Mouse (Mus musculus) CH12.LX (cell line): Measurements from ENCODE around the gene Shmt1. TPM values are rescaled to one million over a fixed set of nuclear protein-coding genes. Genes with fewer than 3 reads are reported as not detected.

Experiments used
- DNase-seq: peaks from one replicate; pipeline ENCODE4 v3.0.0-alpha.2; 2013; ENCODE audit errors: extremely low read depth
- H3K27ac ChIP-seq: 2 replicates; pipeline ENCODE4 v1.5.1; 2012; ENCODE audit warnings: low read depth, mild to moderate bottlenecking, control low read depth, moderate library complexity; ENCODE audit not compliant: insufficient read depth
- H3K27me3 ChIP-seq: replicated peaks from 2 replicates; pipeline ENCODE3; 2012; ENCODE audit warnings: inconsistent platforms
- H3K36me3 ChIP-seq, 2 experiments: replicated peaks in 1 of 2; 2 replicates each; pipeline versions ENCODE3 to v1.6.1; 2012; ENCODE audit warnings: inconsistent platforms in 1 of 2, low read length in 1 of 2, mild to moderate bottlenecking in 1 of 2, mixed read lengths in 1 of 2, moderate library complexity in 1 of 2; ENCODE audit not compliant: control insufficient read depth in 1 of 2, insufficient read depth in 1 of 2
- H3K4me1 ChIP-seq, 2 experiments: 2 replicates each; pipeline ENCODE4 v1.6.1; 2012; ENCODE audit warnings: inconsistent platforms in 1 of 2, moderate library complexity in 1 of 2; ENCODE audit not compliant: insufficient read depth in 2 of 2, control insufficient read depth in 1 of 2
- H3K4me2 ChIP-seq: 2 replicates; pipeline ENCODE4 v1.6.1; 2012; ENCODE audit warnings: low read depth, mild to moderate bottlenecking, control low read depth; ENCODE audit not compliant: poor library complexity, insufficient read depth, severe bottlenecking
- H3K4me3 ChIP-seq, 3 experiments: fragments of 150-350 bp in 1 of 3; sonication (generic) in 1 of 3; replicated peaks in 1 of 3; 2 replicates each; pipeline versions ENCODE3 to v1.5.1; 2011 to 2012; ENCODE audit warnings: low read depth in 2 of 3, low read length in 2 of 3, mild to moderate bottlenecking in 2 of 3, moderate library complexity in 2 of 3, control low read depth in 1 of 3, improper control_type of control experiment in 1 of 3, inconsistent platforms in 1 of 3, mixed read lengths in 1 of 3; ENCODE audit not compliant: poor library complexity in 1 of 3
- H3K79me2 ChIP-seq: replicated peaks from 2 replicates; pipeline ENCODE4 v1.6.1; 2012; ENCODE audit warnings: mild to moderate bottlenecking, moderate library complexity; ENCODE audit not compliant: control insufficient read depth, poor library complexity, insufficient read depth, severe bottlenecking; ENCODE audit errors: extremely low read depth
- H3K9ac ChIP-seq: 2 replicates; pipeline ENCODE4 v1.6.1; 2012; ENCODE audit warnings: low read depth, mild to moderate bottlenecking, control low read depth, moderate library complexity; ENCODE audit not compliant: insufficient read depth
- H3K9me3 ChIP-seq: replicated peaks from 2 replicates; pipeline ENCODE3; 2012; ENCODE audit warnings: low read length, inconsistent platforms, mixed read lengths
- BHLHE40 ChIP-seq: IDR thresholded peaks from 2 replicates; pipeline ENCODE4 v1.6.1; 2011; ENCODE audit warnings: mild to moderate bottlenecking, low read depth, low read length, improper control_type of control experiment
- CHD1 ChIP-seq: IDR thresholded peaks from 2 replicates; pipeline ENCODE4 v1.6.1; 2012; ENCODE audit warnings: low read depth, low read length, improper control_type of control experiment, inconsistent platforms
- CTCF ChIP-seq, 2 experiments: IDR thresholded peaks in 1 of 2; conservative IDR thresholded peaks in 1 of 2; 2 replicates each; pipeline ENCODE4 v1.5.1; 2011 to 2012; ENCODE audit warnings: low read depth in 2 of 2, low read length in 2 of 2, improper control_type of control experiment in 1 of 2, inconsistent platforms in 1 of 2, mild to moderate bottlenecking in 1 of 2, moderate library complexity in 1 of 2
- ELF1 ChIP-seq: IDR thresholded peaks from 2 replicates; pipeline ENCODE4 v1.6.1; 2014; ENCODE audit warnings: low read depth, mild to moderate bottlenecking, inconsistent platforms, low read length, improper control_type of control experiment
- EP300 ChIP-seq: IDR thresholded peaks from 2 replicates; pipeline ENCODE4 v1.6.1; 2011; ENCODE audit warnings: low read length, improper control_type of control experiment
- ETS1 ChIP-seq: conservative IDR thresholded peaks from 2 replicates; pipeline ENCODE4 v1.6.1; 2012; ENCODE audit warnings: low read depth, mild to moderate bottlenecking, inconsistent platforms, low read length, improper control_type of control experiment, moderate library complexity
- GABPA ChIP-seq: IDR thresholded peaks from 2 replicates; pipeline ENCODE4 v1.6.1; 2012; ENCODE audit warnings: low read depth, low read length, improper control_type of control experiment, inconsistent platforms; ENCODE audit not compliant: insufficient replicate concordance
- HCFC1 ChIP-seq: IDR thresholded peaks from 2 replicates; pipeline ENCODE4 v1.6.1; 2012; ENCODE audit warnings: low read depth, mild to moderate bottlenecking, inconsistent platforms, low read length, improper control_type of control experiment
- IRF4 ChIP-seq: IDR thresholded peaks from 2 replicates; pipeline ENCODE4 v1.6.1; 2014; ENCODE audit warnings: low read depth, mild to moderate bottlenecking, inconsistent platforms, low read length, improper control_type of control experiment
- JUN ChIP-seq: IDR thresholded peaks from 2 replicates; pipeline ENCODE4 v1.6.1; 2011; ENCODE audit warnings: low read depth, mild to moderate bottlenecking, low read length, improper control_type of control experiment, moderate library complexity; ENCODE audit not compliant: insufficient read depth
- JUND ChIP-seq: conservative IDR thresholded peaks from 2 replicates; pipeline ENCODE4 v1.6.1; 2011; ENCODE audit warnings: low read depth, low read length, improper control_type of control experiment
- MAX ChIP-seq: IDR thresholded peaks from 2 replicates; pipeline ENCODE4 v1.6.1; 2011; ENCODE audit warnings: low read length, improper control_type of control experiment
- MAZ ChIP-seq: IDR thresholded peaks from 2 replicates; pipeline ENCODE4 v1.6.1; 2012; ENCODE audit warnings: low read depth, mild to moderate bottlenecking, inconsistent platforms, low read length, improper control_type of control experiment, moderate library complexity
- MEF2A ChIP-seq: IDR thresholded peaks from 2 replicates; pipeline ENCODE4 v1.6.1; 2014; ENCODE audit warnings: low read depth, mild to moderate bottlenecking, inconsistent platforms, low read length, improper control_type of control experiment, borderline replicate concordance
- MXI1 ChIP-seq: IDR thresholded peaks from 2 replicates; pipeline ENCODE4 v1.6.1; 2011; ENCODE audit warnings: mild to moderate bottlenecking, low read depth, low read length, improper control_type of control experiment
- MYC ChIP-seq: IDR thresholded peaks from 2 replicates; pipeline ENCODE4 v1.6.1; 2011; ENCODE audit warnings: low read depth, mild to moderate bottlenecking, improper control_type of control experiment, low read length
- NELFE ChIP-seq: IDR thresholded peaks from 2 replicates; pipeline ENCODE4 v1.6.1; 2011; ENCODE audit warnings: low read depth, low read length, improper control_type of control experiment
- PAX5 ChIP-seq: IDR thresholded peaks from 2 replicates; pipeline ENCODE4 v1.6.1; 2012; ENCODE audit warnings: low read length, inconsistent platforms, mixed read lengths
- RAD21 ChIP-seq: IDR thresholded peaks from 2 replicates; pipeline ENCODE4 v1.6.1; 2011; ENCODE audit warnings: low read depth, mild to moderate bottlenecking, low read length, improper control_type of control experiment, moderate library complexity
- RCOR1 ChIP-seq: conservative IDR thresholded peaks from 2 replicates; pipeline ENCODE4 v1.6.1; 2012; ENCODE audit warnings: low read depth, mild to moderate bottlenecking, inconsistent platforms, low read length, improper control_type of control experiment
- SIN3A ChIP-seq: IDR thresholded peaks from 2 replicates; pipeline ENCODE4 v1.6.1; 2012; ENCODE audit warnings: low read length, improper control_type of control experiment, inconsistent platforms
- ZKSCAN1 ChIP-seq: IDR thresholded peaks from 2 replicates; pipeline ENCODE4 v1.6.1; 2012; ENCODE audit warnings: low read depth, inconsistent platforms, low read length, improper control_type of control experiment, borderline replicate concordance
- dilution Hi-C: fragments of 300-500 bp; cut with MboI; formaldehyde crosslinking; loops from 2 replicates; pipeline ENCODE4 v1.14.3; 2020; ENCODE audit warnings: low sequenced_read_pairs; ENCODE audit not compliant: extremely low pct_unique_long_range_greater_than_20kb, extremely low pct_ligation_motif_present
- in situ Hi-C: fragments of 300-500 bp; cut with MboI; formaldehyde crosslinking; loops from 3 replicates; pipeline ENCODE4 v1.14.3; 2019; ENCODE audit warnings: low sequenced_read_pairs, low pct_ligation_motif_present, low pct_unique_long_range_greater_than_20kb, mixed read lengths
- polyA plus RNA-seq: library from polyadenylated mRNA; unstranded; fragments of >175 nt; gene quantifications from 2 replicates; pipeline ENCODE4 v1.2.1, GENCODE M21; 2012; ENCODE audit warnings: low read depth; ENCODE audit not compliant: insufficient read length
- total RNA-seq, 2 experiments: library from RNA; depleted of rRNA; stranded (reverse); fragments of 300-350 nt in 1 of 2; fragments of >200 nt in 1 of 2; gene quantifications; 2 replicates each; pipeline ENCODE4 v1.2.3; 2012 to 2014

Shmt1 gene
- total and polyA plus RNA-seq, 3 experiments = 136 to 197 (median 178) TPM

DNA sequence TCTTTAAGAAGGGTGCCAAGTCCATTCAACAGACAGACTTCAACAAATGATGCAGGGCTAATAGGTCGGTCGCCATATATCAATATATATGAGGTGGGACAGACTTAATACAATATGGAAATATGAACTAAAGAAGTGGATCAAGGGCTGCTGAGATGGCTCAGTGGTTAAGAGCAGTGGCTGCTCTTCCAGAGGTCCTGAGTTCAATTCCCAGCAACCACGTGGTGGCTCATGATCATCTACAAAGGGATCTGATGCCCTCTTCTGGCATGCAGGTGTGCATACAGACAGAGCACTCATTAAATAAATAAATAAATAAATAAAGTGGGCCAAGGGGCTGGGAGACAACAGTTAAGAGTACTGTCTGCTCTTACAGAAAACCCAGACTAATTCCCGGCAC lies 39.4 kb downstream of the Shmt1 start:
- no peak overlapping the region for H3K9ac ChIP-seq
- H3K9me3 ChIP-seq = no peaks in the 10 kb centered on the region
- no peak for DNase-seq
- H3K4me2 ChIP-seq = no peak overlapping the region
- H3K79me2 ChIP-seq = peaks cover 81% of the 10 kb centered on the region
- H3K4me3 ChIP-seq = no peak overlapping the region
- dilution Hi-C loops = no loop called here
- TF ChIP-seq GABPA (no peak), MYC (0 out of 2 replicates have a peak, but pooled peaks have one; percentile 59), HCFC1 (no peak), CTCF (conservative IDR thresholded peaks at IDR 0.05 in 1 of 2, IDR thresholded peaks at IDR 0.05 in 1 of 2; ENCODE audit: low read depth in 2 of 2, low read length in 2 of 2) (peak in 1 of 2 experiments; percentile 48; a peak in 2 of 4 replicates), PAX5 (no peak), MEF2A (no peak), MXI1 (no peak), MAX (no peak), SIN3A (no peak), RAD21 (peak; percentile 26), ELF1 (no peak), ETS1 (no peak), JUN (no peak)
- TF ChIP-seq, all 38 proteins: peak for 3
- Histone ChIP-seq H3K4me1 (peaks cover 14 to 65% of the 10 kb centered on the region in 2 experiments), H3K36me3 (peaks cover 0 to 11% of the 10 kb centered on the region in 2 experiments), H3K27ac (no peak overlapping the region), H3K27me3 (no peaks in the 10 kb centered on the region)
- in situ Hi-C loops = no loop called here

DNA sequence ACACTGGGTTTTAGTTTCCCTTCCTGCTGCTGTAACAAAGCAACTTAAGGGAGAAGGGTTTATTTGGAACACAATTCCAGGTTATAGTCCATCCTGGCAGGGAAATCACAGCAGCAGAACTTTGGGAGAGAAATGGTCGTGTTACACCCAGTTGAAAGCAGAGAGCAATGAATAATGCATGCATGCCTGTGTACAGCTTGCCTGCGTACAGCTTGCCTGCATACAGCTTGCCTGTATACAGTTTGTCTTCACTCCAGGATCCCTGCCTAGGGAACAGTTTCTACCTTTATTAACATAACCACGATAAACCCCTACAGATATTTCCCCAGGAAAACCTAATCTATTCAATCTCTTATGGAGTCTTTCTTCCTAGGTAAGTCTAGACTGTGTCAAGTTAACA lies 40.7 kb downstream of the Shmt1 start:
- H3K36me3 ChIP-seq = peaks cover 3 to 22% of the 10 kb centered on the region in 2 experiments
- H3K4me3 ChIP-seq = peak overlapping the region in 1 of 3 experiments; percentile 39
- no peaks in the 10 kb centered on the region for H3K9me3 ChIP-seq
- peaks cover 81% of the 10 kb centered on the region for H3K79me2 ChIP-seq
- DNase-seq = no peak
- dilution Hi-C loops (no loop called here), in situ Hi-C loops (no loop called here)
- H3K4me1 ChIP-seq = peaks cover 14 to 65% of the 10 kb centered on the region in 2 experiments
- no peaks in the 10 kb centered on the region for H3K27me3 ChIP-seq
- TF ChIP-seq NELFE (no peak), RCOR1 (no peak), EP300 (no peak), HCFC1 (no peak), MXI1 (no peak), BHLHE40 (no peak), IRF4 (no peak), RAD21 (no peak), CTCF (conservative IDR thresholded peaks at IDR 0.05 in 1 of 2, IDR thresholded peaks at IDR 0.05 in 1 of 2; ENCODE audit: low read depth in 2 of 2, low read length in 2 of 2) (no peak), CHD1 (no peak), JUND (no peak), ZKSCAN1 (no peak), MAZ (no peak)
- peak overlapping the region; percentile 49; the same call in 1 of the 2 replicates for H3K9ac ChIP-seq
- H3K27ac ChIP-seq = peak overlapping the region; percentile 78
- H3K4me2 ChIP-seq = peak overlapping the region; percentile 37; the same call in 1 of the 2 replicates
